Mouse (Mus musculus): ENCODE data around the gene Rfc1. TPM values are rescaled to one million over a fixed set of nuclear protein-coding genes. Genes with fewer than 3 reads are reported as not detected.

Rfc1 gene
- polyA plus RNA-seq, 1 experiment from 2014 or later: 55.2 TPM

DNA sequence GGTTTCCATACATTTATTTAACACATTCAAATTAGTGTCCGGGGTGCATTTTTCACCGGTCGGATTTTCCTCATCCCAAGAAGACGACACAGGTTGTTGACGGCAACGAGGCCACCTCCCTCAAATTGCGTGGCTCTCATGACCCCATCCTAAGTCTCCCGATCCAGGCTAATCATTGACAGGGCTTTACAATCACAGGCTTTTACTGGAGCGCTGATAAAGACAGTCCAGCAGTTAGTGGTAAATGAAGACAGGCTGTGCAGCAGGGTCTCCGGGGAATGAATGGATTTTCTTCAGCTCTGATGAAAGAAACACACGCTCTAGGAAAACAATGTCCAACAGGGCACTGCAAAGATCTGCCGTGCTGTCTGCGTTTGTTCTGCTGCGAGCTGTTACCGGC is 12.7 kb upstream of the Rfc1 start, which contains the start of gene Klb:
Gene Klb, plus strand, starts transcription at position 147 of the 400 bp plus-strand sequence.
- Histone ChIP-seq H3K4me3 (ENCODE audit: low read length) (peak within 1 kb of the TSS; percentile 29), H3K4me1 (ENCODE audit: control insufficient read depth, insufficient read depth, low read length) (no peaks in the 10 kb centered on the region), H3K27me3 (ENCODE audit: control insufficient read depth, insufficient read depth, low read length) (no peaks in the 10 kb centered on the region), H3K9ac (ENCODE audit: low read length) (no peak within 1 kb of the TSS), H3K4me2 (ENCODE audit: low read depth, low read length) (peak within 1 kb of the TSS; percentile 47), H3K36me3 (ENCODE audit: control insufficient read depth, insufficient read depth) (no peaks in the 10 kb centered on the region), H3K9me3 (replicated peaks; ENCODE audit: control insufficient read depth, low read length) (no peaks in the 10 kb centered on the region), H3K27ac (ENCODE audit: low read length) (no peak within 1 kb of the TSS)
- WGBS: 39% methylated on average over 15 of the region's 15 CpGs
- no peak for ATAC-seq (replicated peaks; ENCODE audit: extremely low read depth, insufficient read depth, low FRiP score)

DNA sequence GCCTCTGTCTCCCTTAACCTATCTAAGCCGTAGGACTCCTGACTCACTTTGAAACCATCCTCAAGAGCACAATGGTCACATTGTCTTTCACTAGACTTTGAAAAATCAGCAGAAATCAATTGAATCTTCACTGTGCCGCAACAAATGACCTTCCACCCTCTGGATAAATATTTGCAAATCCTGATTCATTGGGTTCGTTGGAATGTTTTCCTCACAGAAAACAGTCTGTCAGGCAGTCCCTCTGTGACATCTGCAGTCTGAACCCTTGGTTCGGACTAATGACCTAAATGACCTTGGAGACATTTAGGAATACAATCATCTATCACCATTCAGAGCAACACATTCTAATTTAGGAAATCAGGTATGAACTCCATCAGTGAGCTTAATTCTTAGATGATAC is 4.7 kb upstream of the Rfc1 start:
- H3K27me3 ChIP-seq (ENCODE audit: control insufficient read depth, insufficient read depth, low read length): no peaks in the 10 kb centered on the region
- no peak overlapping the region for H3K9ac ChIP-seq (ENCODE audit: low read length)
- H3K9me3 ChIP-seq (replicated peaks; ENCODE audit: control insufficient read depth, low read length): no peaks in the 10 kb centered on the region
- H3K36me3 ChIP-seq (ENCODE audit: control insufficient read depth, insufficient read depth): no peaks in the 10 kb centered on the region
- H3K27ac ChIP-seq (ENCODE audit: low read length): no peak overlapping the region
- WGBS: 48% methylated on average over 4 of the region's 4 CpGs
- 0 out of 2 replicates have a peak, but pooled peaks cover 2% of the 10 kb centered on the region for H3K4me1 ChIP-seq (ENCODE audit: control insufficient read depth, insufficient read depth, low read length)
- H3K4me2 ChIP-seq (ENCODE audit: low read depth, low read length): no peak overlapping the region
- no peak overlapping the region for H3K4me3 ChIP-seq (ENCODE audit: low read length)
- ATAC-seq (replicated peaks; ENCODE audit: extremely low read depth, insufficient read depth, low FRiP score): no peak

GRCm38 (mm10) chr5:65338394-65338793 is 2.9 kb upstream of the Rfc1 start:
- 0 out of 2 replicates have a peak, but pooled peaks cover 8% of the 10 kb centered on the region for H3K4me1 ChIP-seq (ENCODE audit: control insufficient read depth, insufficient read depth, low read length)
- WGBS: 79% methylated on average over 6 of the region's 6 CpGs
- H3K27ac ChIP-seq (ENCODE audit: low read length): no peak overlapping the region
- H3K27me3 ChIP-seq (ENCODE audit: control insufficient read depth, insufficient read depth, low read length): no peaks in the 10 kb centered on the region
- H3K9me3 ChIP-seq (replicated peaks; ENCODE audit: control insufficient read depth, low read length): no peaks in the 10 kb centered on the region
- ATAC-seq (replicated peaks; ENCODE audit: extremely low read depth, insufficient read depth, low FRiP score): no peak
- no peak overlapping the region for H3K9ac ChIP-seq (ENCODE audit: low read length)
- H3K4me2 ChIP-seq (ENCODE audit: low read depth, low read length): no peak overlapping the region
- H3K36me3 ChIP-seq (ENCODE audit: control insufficient read depth, insufficient read depth): no peaks in the 10 kb centered on the region
- no peak overlapping the region for H3K4me3 ChIP-seq (ENCODE audit: low read length)

GRCm38 (mm10) chr5:65336075-65336355 is 545 bp upstream of the Rfc1 start:
- peaks cover 4% of the 10 kb centered on the region; the same call in 1 of the 2 replicates for H3K36me3 ChIP-seq (ENCODE audit: control insufficient read depth, insufficient read depth)
- ATAC-seq (replicated peaks; ENCODE audit: extremely low read depth, insufficient read depth, low FRiP score): no peak
- H3K4me3 ChIP-seq (ENCODE audit: low read length): peak overlapping the region; percentile 100
- H3K4me2 ChIP-seq (ENCODE audit: low read depth, low read length): peak overlapping the region; percentile 91
- no peak overlapping the region for H3K27ac ChIP-seq (ENCODE audit: low read length)
- H3K9ac ChIP-seq (ENCODE audit: low read length): no peak overlapping the region; the same call in 1 of the 2 replicates
- no peaks in the 10 kb centered on the region for H3K27me3 ChIP-seq (ENCODE audit: control insufficient read depth, insufficient read depth, low read length)
- no peaks in the 10 kb centered on the region for H3K9me3 ChIP-seq (replicated peaks; ENCODE audit: control insufficient read depth, low read length)
- H3K4me1 ChIP-seq (ENCODE audit: control insufficient read depth, insufficient read depth, low read length): 0 out of 2 replicates have a peak, but pooled peaks cover 8% of the 10 kb centered on the region
- 22% methylated on average over 4 of the region's 4 CpGs for WGBS

DNA sequence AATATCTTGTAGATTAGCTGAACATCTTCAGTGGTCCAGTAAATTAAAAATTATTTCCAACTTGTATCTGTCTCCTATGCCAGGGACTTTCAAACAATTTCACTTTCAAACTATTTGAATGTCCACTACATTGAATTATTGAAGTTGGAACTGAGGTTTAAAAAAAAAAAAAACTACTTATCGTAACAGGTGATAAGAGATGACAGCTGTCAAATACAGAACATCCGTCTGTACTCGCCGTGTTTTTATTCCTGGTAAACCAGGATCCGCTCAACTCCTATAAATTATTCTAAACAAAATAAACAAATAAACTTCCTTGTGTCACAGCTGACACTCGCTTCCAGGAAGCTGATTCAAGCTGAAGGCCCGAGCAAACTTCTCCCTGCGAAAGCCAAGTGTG is 682 bp downstream of the Rfc1 start:
- Histone ChIP-seq H3K27ac (ENCODE audit: low read length) (peak overlapping the region; percentile 90), H3K27me3 (ENCODE audit: control insufficient read depth, insufficient read depth, low read length) (no peaks in the 10 kb centered on the region), H3K4me3 (ENCODE audit: low read length) (peak overlapping the region; percentile 100), H3K4me2 (ENCODE audit: low read depth, low read length) (peak overlapping the region; percentile 91), H3K9me3 (replicated peaks; ENCODE audit: control insufficient read depth, low read length) (no peaks in the 10 kb centered on the region), H3K4me1 (ENCODE audit: control insufficient read depth, insufficient read depth, low read length) (0 out of 2 replicates have a peak, but pooled peaks cover 8% of the 10 kb centered on the region), H3K9ac (ENCODE audit: low read length) (peak overlapping the region; percentile 97), H3K36me3 (ENCODE audit: control insufficient read depth, insufficient read depth) (peaks cover 4% of the 10 kb centered on the region; the same call in 1 of the 2 replicates)
- 1% methylated on average over 8 of the region's 8 CpGs for WGBS
- ATAC-seq (replicated peaks; ENCODE audit: extremely low read depth, insufficient read depth, low FRiP score): no peak

- H3K27me3 ChIP-seq (ENCODE audit: control insufficient read depth, insufficient read depth, low read length): no peaks in the 10 kb centered on the region
- H3K4me1 ChIP-seq (ENCODE audit: control insufficient read depth, insufficient read depth, low read length): peaks cover 15% of the 10 kb centered on the region
- H3K9me3 ChIP-seq (replicated peaks; ENCODE audit: control insufficient read depth, low read length): no peaks in the 10 kb centered on the region
- H3K27ac ChIP-seq (ENCODE audit: low read length): no peak overlapping the region
- no peak overlapping the region for H3K9ac ChIP-seq (ENCODE audit: low read length)
- ATAC-seq (replicated peaks; ENCODE audit: extremely low read depth, insufficient read depth, low FRiP score): no peak
- no peak overlapping the region for H3K4me2 ChIP-seq (ENCODE audit: low read depth, low read length)
- H3K4me3 ChIP-seq (ENCODE audit: low read length): no peak overlapping the region
- 74% methylated on average over 3 of the region's 3 CpGs for WGBS
- peaks cover 4% of the 10 kb centered on the region; the same call in 1 of the 2 replicates for H3K36me3 ChIP-seq (ENCODE audit: control insufficient read depth, insufficient read depth)
These were observed 5.5 kb downstream of the Rfc1 start for GRCm38 (mm10) chr5:65329971-65330370.

DNA sequence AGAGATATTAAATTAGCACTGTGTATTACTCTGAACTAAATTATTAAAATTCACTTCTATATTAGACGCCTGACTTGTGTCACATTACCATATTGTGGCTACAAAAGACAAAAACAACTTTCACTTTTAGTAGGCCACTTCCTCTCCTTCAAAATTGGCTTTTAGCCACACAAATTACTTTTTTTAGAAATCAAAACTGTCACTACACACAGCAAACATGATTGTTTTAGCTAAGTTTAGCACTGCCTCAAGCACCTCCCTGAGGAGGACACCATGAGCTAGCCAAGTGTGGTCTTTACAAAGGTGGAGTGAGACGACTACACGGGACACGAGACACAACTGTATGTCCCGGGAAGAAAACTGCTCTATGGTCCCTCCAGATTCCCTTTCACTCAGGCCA is 9.3 kb downstream of the Rfc1 start:
- H3K9ac ChIP-seq (ENCODE audit: low read length): peak overlapping the region; percentile 48
- H3K4me3 ChIP-seq (ENCODE audit: low read length): peak overlapping the region; percentile 22
- peak overlapping the region; percentile 54 for H3K4me2 ChIP-seq (ENCODE audit: low read depth, low read length)
- H3K4me1 ChIP-seq (ENCODE audit: control insufficient read depth, insufficient read depth, low read length): peaks cover 10% of the 10 kb centered on the region
- H3K27me3 ChIP-seq (ENCODE audit: control insufficient read depth, insufficient read depth, low read length): no peaks in the 10 kb centered on the region
- 24% methylated on average over 5 of the region's 5 CpGs for WGBS
- H3K27ac ChIP-seq (ENCODE audit: low read length): peak overlapping the region; percentile 83
- no peaks in the 10 kb centered on the region for H3K36me3 ChIP-seq (ENCODE audit: control insufficient read depth, insufficient read depth)
- peak; percentile 64; the same call in 1 of the 2 replicates for ATAC-seq (replicated peaks; ENCODE audit: extremely low read depth, insufficient read depth, low FRiP score)
- no peaks in the 10 kb centered on the region for H3K9me3 ChIP-seq (replicated peaks; ENCODE audit: control insufficient read depth, low read length)

- Histone ChIP-seq H3K36me3 (ENCODE audit: control insufficient read depth, insufficient read depth) (no peaks in the 10 kb centered on the region), H3K27me3 (ENCODE audit: control insufficient read depth, insufficient read depth, low read length) (no peaks in the 10 kb centered on the region), H3K4me1 (ENCODE audit: control insufficient read depth, insufficient read depth, low read length) (peaks cover 10% of the 10 kb centered on the region), H3K4me2 (ENCODE audit: low read depth, low read length) (no peak overlapping the region), H3K4me3 (ENCODE audit: low read length) (no peak overlapping the region), H3K27ac (ENCODE audit: low read length) (no peak overlapping the region), H3K9me3 (replicated peaks; ENCODE audit: control insufficient read depth, low read length) (no peaks in the 10 kb centered on the region), H3K9ac (ENCODE audit: low read length) (no peak overlapping the region)
- 84% methylated on average over 3 of the region's 3 CpGs for WGBS
- ATAC-seq (replicated peaks; ENCODE audit: extremely low read depth, insufficient read depth, low FRiP score): no peak
These were observed 10.6 kb downstream of the Rfc1 start for GRCm38 (mm10) chr5:65324758-65325355.

- H3K4me1 ChIP-seq (ENCODE audit: control insufficient read depth, insufficient read depth, low read length): peaks cover 10% of the 10 kb centered on the region
- H3K9me3 ChIP-seq (replicated peaks; ENCODE audit: control insufficient read depth, low read length): no peaks in the 10 kb centered on the region
- no peak overlapping the region for H3K4me3 ChIP-seq (ENCODE audit: low read length)
- H3K36me3 ChIP-seq (ENCODE audit: control insufficient read depth, insufficient read depth): 0 out of 2 replicates have a peak, but pooled peaks cover under 1% of the 10 kb centered on the region
- no peaks in the 10 kb centered on the region for H3K27me3 ChIP-seq (ENCODE audit: control insufficient read depth, insufficient read depth, low read length)
- H3K9ac ChIP-seq (ENCODE audit: low read length): no peak overlapping the region
- no peak overlapping the region for H3K4me2 ChIP-seq (ENCODE audit: low read depth, low read length)
- H3K27ac ChIP-seq (ENCODE audit: low read length): no peak overlapping the region
- no peak for ATAC-seq (replicated peaks; ENCODE audit: extremely low read depth, insufficient read depth, low FRiP score)
- 86% methylated on average over 3 of the region's 3 CpGs for WGBS
These were observed 11.2 kb downstream of the Rfc1 start for GRCm38 (mm10) chr5:65324271-65324670.
